Mouse (Mus musculus): ENCODE results near the gene Paqr8.

DNA sequence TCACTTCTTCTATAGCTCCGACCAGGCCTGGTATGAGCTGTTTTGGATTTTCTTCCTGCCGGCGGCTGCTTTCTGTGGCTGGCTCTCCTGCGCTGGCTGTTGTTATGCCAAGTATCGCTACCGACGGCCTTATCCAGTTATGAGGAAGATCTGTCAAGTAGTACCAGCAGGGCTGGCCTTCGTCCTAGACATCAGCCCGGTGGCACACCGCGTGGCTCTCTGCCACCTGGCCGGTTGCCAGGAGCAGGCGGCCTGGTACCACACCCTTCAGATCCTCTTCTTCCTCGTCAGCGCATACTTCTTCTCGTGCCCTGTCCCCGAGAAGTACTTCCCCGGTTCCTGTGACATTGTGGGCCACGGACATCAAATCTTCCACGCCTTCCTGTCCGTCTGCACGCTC lies 44.7 kb downstream of the Paqr8 start:
- TF ChIP-seq POLR2A (IDR thresholded peaks at IDR 0.05; ENCODE audit: control insufficient read depth in 1 of 2, insufficient read depth in 1 of 2, low read depth in 1 of 2, low read length in 2 of 2, poor library complexity in 1 of 2) (no peak), KAT2A (conservative IDR thresholded peaks at IDR 0.05; ENCODE audit: low read depth, low read length) (no peak)
